Mouse (Mus musculus): ENCODE results near the gene Gpr21.
"Not testable (repeated sequence)": the region's sequence is repeated elsewhere in the genome, so short reads cannot be mapped to it uniquely, and the experiment has no call there.

Gene Gpr21

GRCm38 (mm10) chr2:37516030-37516710 lies at the start of gene Gpr21:
Gene Gpr21, plus strand, starts transcription at chr2:37516332.
- DNase-seq (ENCODE audit: low spot score in 2 of 2): no peak

DNA sequence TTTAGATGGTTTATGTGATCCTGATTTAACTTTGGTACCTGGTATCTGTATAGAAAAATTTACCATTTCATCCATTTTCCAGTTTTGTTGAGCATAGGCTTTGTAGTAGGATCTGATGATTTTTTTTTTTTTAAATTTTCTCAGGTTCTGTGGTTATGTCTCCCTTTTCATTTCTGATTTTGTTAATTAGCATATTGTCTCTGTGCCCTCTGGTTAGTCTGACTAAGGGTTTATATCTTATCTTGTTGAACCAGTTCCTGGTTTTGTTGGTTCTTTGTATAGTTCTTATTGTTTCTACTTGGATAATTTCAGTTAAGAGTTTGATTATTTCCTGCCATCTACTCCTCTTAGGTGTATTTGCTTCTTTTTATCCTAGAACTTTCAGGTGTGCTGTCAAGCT lies 36.6 kb upstream of the Gpr21 start:
- no peak for DNase-seq (ENCODE audit: low spot score in 2 of 2)

GRCm38 (mm10) chr2:37480039-37480438 lies 36.1 kb upstream of the Gpr21 start:
- no peak for DNase-seq (ENCODE audit: low spot score in 2 of 2)

DNA sequence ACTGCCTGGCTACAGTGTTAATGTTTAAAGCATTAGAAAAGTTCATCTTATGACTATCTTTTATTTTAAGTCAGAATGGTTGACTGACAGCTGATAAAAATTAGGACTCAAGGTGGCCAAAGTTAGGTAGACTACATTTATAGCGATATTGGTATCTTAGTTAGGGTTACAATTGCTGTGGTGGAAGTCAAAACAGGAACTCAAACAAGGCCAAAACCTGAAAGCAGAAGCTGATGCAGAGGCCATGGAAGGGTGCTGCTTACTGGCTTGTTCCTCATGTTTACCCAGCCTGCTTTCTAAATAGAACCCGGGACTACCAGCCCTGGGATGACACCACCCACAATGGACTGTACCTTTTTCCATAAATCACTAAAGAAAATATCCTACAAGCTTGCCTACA lies 32.0 kb upstream of the Gpr21 start:
- no peak for DNase-seq (ENCODE audit: low spot score in 2 of 2)

GRCm38 (mm10) chr2:37485370-37485769 lies 30.8 kb upstream of the Gpr21 start:
- no peak for DNase-seq (ENCODE audit: low spot score in 2 of 2)

DNA sequence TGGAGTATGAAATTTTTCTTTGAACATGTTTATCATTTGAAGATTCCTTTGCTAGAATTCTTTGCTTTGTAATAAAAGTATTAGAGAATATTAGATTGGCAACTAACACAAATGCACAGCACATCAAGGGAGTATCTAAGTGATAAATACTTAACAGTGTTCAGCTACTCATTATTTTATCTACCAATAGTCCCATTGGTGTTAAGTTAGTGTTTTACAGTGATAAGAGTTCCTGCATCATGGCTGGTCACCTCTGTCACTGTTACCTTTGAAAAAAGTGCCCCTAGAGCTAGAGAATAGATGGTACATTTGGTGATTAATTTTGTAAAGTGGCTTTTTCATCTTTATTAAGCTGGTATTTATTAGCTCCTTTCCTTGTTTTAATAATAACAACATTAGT lies 29.7 kb upstream of the Gpr21 start:
- DNase-seq (ENCODE audit: low spot score in 2 of 2): no peak

- no peak for DNase-seq (ENCODE audit: low spot score in 2 of 2)
Observed at GRCm38 (mm10) chr2:37488956-37489355, 27.2 kb upstream of the Gpr21 start.

DNA sequence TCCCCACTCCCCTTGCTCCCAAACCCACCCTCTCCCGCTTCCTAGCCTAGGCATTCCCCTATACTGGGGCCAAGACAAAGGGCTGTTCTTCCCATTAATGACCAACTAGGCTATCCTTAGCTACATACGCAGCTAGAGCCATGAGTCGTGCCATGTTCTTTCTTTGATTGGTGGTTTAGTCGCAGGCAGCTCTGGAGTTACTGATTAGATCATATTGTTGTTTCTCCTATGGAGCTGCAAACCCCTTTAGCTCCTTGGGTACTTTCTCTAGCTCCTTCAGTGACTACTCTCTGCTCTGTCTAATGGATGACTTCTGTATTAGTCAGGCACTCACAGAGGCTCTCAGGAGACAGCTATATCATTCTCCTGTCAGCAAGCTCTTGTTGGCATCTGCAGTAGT lies 18.8 kb upstream of the Gpr21 start:
- no peak for DNase-seq (ENCODE audit: low spot score in 2 of 2)

- not testable (repeated sequence) for DNase-seq (ENCODE audit: low spot score in 2 of 2)
Observed at GRCm38 (mm10) chr2:37505856-37506255, 10.3 kb upstream of the Gpr21 start.

GRCm38 (mm10) chr2:37511134-37511901 lies 4.8 kb upstream of the Gpr21 start:
- no peak for DNase-seq (ENCODE audit: low spot score in 2 of 2)

DNA sequence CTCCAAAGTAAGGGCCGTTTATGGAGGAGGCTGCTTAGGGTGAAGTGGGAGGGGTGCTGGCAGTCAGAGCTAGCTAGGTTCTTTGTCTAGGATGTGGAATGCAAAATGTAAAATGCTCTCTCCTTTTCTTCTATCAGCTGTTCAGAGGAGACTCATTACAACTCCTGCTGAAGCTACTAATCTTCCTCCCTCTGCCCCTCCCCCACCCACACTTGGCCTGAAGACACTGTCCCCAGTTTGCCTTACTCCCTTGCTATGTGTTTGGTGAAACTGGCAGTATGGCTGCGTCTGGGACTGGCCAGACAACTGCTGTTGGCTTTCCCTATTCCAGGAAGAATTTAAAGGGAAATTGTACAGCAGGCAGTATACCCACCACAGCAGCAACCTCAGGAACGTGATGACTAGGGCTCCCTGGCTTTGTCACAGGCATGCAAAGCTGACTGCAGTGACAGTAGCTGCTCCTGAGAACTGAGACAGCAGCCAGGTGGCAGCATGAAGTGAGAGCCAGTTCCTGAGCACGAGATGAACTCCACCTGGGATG lies 860 bp downstream of the Gpr21 start:
- DNase-seq (ENCODE audit: low spot score in 2 of 2): peak in 1 of 2 experiments; percentile 34

- no peak for DNase-seq (ENCODE audit: low spot score in 2 of 2)
Observed at GRCm38 (mm10) chr2:37518561-37519285, 2.6 kb downstream of the Gpr21 start.

DNA sequence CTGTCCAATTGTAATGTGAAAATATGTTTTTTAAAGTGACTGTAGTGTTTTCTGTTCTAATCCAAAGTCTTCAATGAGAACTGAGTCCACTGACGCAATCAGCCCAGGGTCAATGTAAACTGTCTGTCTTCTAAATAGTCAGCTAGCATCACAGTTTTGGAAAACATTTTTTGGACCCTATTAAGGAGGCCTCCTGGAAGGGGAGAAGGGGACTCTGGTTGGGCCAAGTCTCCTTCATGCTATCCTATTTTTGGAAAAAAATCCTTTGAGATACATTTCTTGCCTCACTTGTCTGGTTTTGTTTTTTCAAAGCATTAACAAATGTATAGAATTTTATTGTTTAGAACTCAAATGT lies 3.1 kb downstream of the Gpr21 start:
- DNase-seq (ENCODE audit: low spot score in 2 of 2): no peak

DNA sequence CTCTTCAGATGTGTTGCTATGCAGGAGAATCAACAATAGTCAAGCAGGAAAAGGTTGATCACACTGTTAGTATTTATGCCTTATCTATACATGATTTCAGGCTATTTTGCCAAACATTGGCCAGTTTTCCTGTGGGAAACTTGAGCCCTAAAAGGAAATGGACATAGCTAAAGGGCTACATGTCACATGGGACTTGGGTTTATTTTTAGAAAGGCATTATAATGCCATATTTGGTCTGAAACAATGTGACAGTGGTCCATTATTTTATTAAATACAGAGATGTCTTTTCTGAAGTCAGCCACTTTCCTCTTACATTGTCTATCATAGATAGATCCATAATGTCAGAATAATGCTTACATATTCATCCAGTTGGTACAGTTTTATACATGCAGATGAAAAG lies 11.5 kb downstream of the Gpr21 start:
- DNase-seq (ENCODE audit: low spot score in 2 of 2): no peak

GRCm38 (mm10) chr2:37529397-37529796 lies 13.3 kb downstream of the Gpr21 start:
- no peak for DNase-seq (ENCODE audit: low spot score in 2 of 2)

DNA sequence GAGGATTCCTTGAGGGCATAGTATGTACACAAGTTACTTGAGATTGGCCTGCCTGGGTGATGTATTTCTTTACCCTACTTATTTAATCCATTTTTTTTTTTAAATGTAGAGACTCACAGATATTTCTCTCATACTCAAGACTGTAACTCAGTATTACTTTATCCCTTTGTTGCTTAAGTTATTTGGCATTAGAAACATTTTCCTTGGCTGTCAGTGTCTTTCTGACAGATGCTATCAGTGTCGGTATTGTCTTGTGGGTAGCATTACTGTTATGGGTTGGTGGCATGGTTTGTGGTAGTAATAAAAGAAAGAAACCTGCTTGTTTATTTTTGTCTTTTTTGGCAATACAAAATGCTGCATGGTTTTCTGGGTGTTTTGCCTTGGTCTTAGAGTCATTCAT lies 14.6 kb downstream of the Gpr21 start:
- DNase-seq (ENCODE audit: low spot score in 2 of 2): no peak

DNA sequence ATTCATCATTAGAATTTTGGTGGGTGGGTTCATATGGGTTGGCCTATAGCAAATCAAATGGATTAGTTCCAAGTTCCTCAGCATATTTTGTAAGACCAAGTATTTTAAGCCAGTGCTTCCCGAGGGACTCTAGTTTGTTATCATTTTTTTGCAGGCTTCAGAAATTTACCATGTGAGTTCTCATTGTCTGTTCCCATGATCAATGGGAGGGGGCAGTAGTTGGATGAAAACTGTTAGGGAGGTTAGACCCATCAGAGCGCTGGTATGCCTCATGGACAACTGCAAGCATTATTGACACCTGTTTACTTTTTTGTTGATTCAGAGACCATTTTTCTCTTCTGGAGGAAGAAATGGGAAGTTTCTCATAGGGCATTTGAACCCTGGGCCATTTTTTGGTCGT lies 15.5 kb downstream of the Gpr21 start:
- DNase-seq (ENCODE audit: low spot score in 2 of 2): no peak

GRCm38 (mm10) chr2:37549346-37550012 lies 33.3 kb downstream of the Gpr21 start:
- no peak for DNase-seq (ENCODE audit: low spot score in 2 of 2)

DNA sequence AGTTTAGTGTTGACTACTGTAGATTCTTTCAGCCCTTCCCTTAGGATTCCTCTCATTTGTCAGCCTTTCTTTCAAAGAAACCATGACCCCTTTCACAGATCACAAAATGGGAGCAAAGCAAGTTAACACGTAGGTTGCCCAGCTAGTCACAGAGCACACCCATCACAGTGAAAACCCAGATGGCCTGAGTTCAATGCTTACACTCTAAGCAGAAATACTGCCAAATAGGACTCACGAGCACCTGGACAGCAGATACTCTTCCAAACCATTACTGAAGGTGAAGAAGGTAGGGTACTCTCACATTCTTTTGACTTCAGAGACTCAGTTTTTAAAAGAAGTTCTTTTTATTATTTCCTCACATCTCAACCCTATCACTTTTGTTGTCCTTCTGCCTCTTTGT lies 40.2 kb downstream of the Gpr21 start:
- DNase-seq (ENCODE audit: low spot score in 2 of 2): no peak

GRCm38 (mm10) chr2:37565579-37565978 lies 49.4 kb downstream of the Gpr21 start:
- DNase-seq (ENCODE audit: low spot score in 2 of 2): no peak

- no peak for DNase-seq (ENCODE audit: low spot score in 2 of 2)
Observed at GRCm38 (mm10) chr2:37566035-37566434, 49.9 kb downstream of the Gpr21 start.

DNA sequence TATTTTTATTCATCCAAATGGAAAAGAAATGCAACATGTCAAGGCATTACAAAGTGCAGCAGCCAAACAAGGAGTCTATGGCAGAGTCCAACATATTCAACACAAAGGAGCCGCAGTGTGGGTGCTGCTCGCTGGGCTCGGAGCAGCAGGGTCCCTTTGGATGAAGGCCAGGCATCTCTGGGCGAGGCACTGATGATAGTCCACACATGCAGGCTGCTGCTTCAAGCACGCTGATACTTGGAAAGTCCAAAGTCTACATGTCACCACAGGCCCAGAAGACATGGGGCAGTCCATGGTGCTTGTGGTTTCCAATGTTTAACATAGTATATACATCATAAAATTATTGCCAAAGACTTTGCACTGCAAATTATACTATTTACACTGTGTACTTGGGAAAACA lies 53.8 kb downstream of the Gpr21 start:
- no peak for DNase-seq (ENCODE audit: low spot score in 2 of 2)
